ENCODE assay signal across 8 mouse cellular contexts in genomic region chr12:85475232-85475919, GRCm38 (mm10). TPM values are rescaled to one million over a fixed set of nuclear protein-coding genes. Genes with fewer than 3 reads are reported as not detected.
A peak's percentile ranks its signal among the peaks of the same experiment; 100 is the strongest.
DNase-seq lines count a peak whose midpoint lies in the region; ATAC-seq and TF ChIP-seq lines count a peak whose summit lies in the region.

No protein-coding gene starts in this region.

- no peak overlapping the region; the same call in 1 of the 2 replicates for H3K9ac ChIP-seq in forebrain, embryonic 15.5 days (replicated peaks)
- H3K9ac ChIP-seq in liver, postnatal 0 days (replicated peaks): peak overlapping the region; percentile 75

- peaks cover 8% of the 10 kb centered on the region; the same call in 1 of the 2 replicates for H3K36me3 ChIP-seq in heart, embryonic 10.5 days
- H3K36me3 ChIP-seq in forebrain, embryonic 15.5 days: no peaks in the 10 kb centered on the region
- no peaks in the 10 kb centered on the region; the same call in 1 of the 2 replicates for H3K36me3 ChIP-seq in liver, postnatal 0 days (replicated peaks; ENCODE audit: insufficient read depth, low read length)

- ATAC-seq in forebrain, embryonic 15.5 days (replicated peaks): no peak
- no peak for ATAC-seq in liver, postnatal 0 days

- H3K4me1 ChIP-seq in heart, embryonic 10.5 days: peaks cover 71% of the 10 kb centered on the region
- peaks cover 42% of the 10 kb centered on the region for H3K4me1 ChIP-seq in forebrain, embryonic 15.5 days
- H3K4me1 ChIP-seq in liver, postnatal 0 days (ENCODE audit: insufficient read depth): peaks cover 28% of the 10 kb centered on the region

- H3K9me3 ChIP-seq in heart, embryonic 10.5 days: no peaks in the 10 kb centered on the region
- no peaks in the 10 kb centered on the region for H3K9me3 ChIP-seq in forebrain, embryonic 15.5 days
- no peaks in the 10 kb centered on the region for H3K9me3 ChIP-seq in liver, postnatal 0 days (ENCODE audit: low read length)

- peak overlapping the region; percentile 100 for H3K4me2 ChIP-seq in forebrain, embryonic 15.5 days (replicated peaks)
- peak overlapping the region; percentile 98 for H3K4me2 ChIP-seq in liver, postnatal 0 days (ENCODE audit: low read depth, low read length)

- intact Hi-C loops in heart, postnatal 25 days (cut with DNase I): loop anchor here (5.0 kb wide), 1 partner anchor 103 kb away; the partner anchor contains the start of gene Tmed10

- TF ChIP-seq CTCF in liver, postnatal 0 days (IDR thresholded peaks at IDR 0.05; ENCODE audit: low read depth): no peak

- peaks cover 28% of the 10 kb centered on the region for H3K27me3 ChIP-seq in heart, embryonic 10.5 days (ENCODE audit: insufficient read depth, poor library complexity, severe bottlenecking)
- peaks cover 18% of the 10 kb centered on the region for H3K27me3 ChIP-seq in forebrain, embryonic 15.5 days
- peaks cover 44% of the 10 kb centered on the region for H3K27me3 ChIP-seq in liver, postnatal 0 days (ENCODE audit: insufficient read depth, low read length)

- DNase-seq in heart, embryonic 10.5 days (ENCODE audit: low spot score): no peak
- DNase-seq in heart, postnatal 25 days (ENCODE audit: low spot score): no peak
- peak; percentile 52 for DNase-seq in CD4-positive helper T cell, adult 2 months (ENCODE audit: low read depth, low spot score)
- DNase-seq in liver, postnatal 0 days: no peak
- no peak for DNase-seq in spleen, postnatal 10 days (ENCODE audit: low spot score in 2 of 2)
- no peak for DNase-seq in ovary, postnatal 10 days (ENCODE audit: low spot score)
- no peak for DNase-seq in thymus, postnatal 25 days

- WGBS in heart, embryonic 10.5 days: 17% methylated on average over 13 of the region's 16 CpGs
- WGBS in forebrain, embryonic 15.5 days: 7% methylated on average over 14 of the region's 16 CpGs
- 33% methylated on average over 14 of the region's 16 CpGs for WGBS in liver, postnatal 0 days (ENCODE audit: insufficient replicate concordance)

- H3K4me3 ChIP-seq in heart, embryonic 10.5 days: peak overlapping the region; percentile 80
- peak overlapping the region; percentile 59 for H3K4me3 ChIP-seq in forebrain, embryonic 15.5 days
- peak overlapping the region; percentile 71 for H3K4me3 ChIP-seq in liver, postnatal 0 days (ENCODE audit: low read depth, low read length)

- peak overlapping the region; percentile 96; the same call in 1 of the 2 replicates for H3K27ac ChIP-seq in heart, embryonic 10.5 days
- H3K27ac ChIP-seq in forebrain, embryonic 15.5 days (replicated peaks): no peak overlapping the region
- no peak overlapping the region for H3K27ac ChIP-seq in liver, postnatal 0 days (ENCODE audit: low read depth)

- TF ChIP-seq EP300 in liver, postnatal 0 days (IDR thresholded peaks at IDR 0.05; ENCODE audit: low read depth): no peak

RNA-seq across cellular contexts. Expression of gene Fos, which starts 1.7 kb away (rescaled TPM):
- polyA plus RNA-seq in heart, embryonic 10.5 days (2016; fragmentation: Nextera tagmentation; extraction: Ambion mirVana): 6.1 and 7.5 TPM in 2 replicates
- 1 to 10 TPM; 3.4 to 3.9 TPM for total RNA-seq in heart, postnatal 25 days (2021)
- polyA plus RNA-seq in forebrain, embryonic 15.5 days (2015; fragmentation: Nextera tagmentation; extraction: Ambion mirVana): 1.6 and 2.2 TPM in 2 replicates
- polyA plus RNA-seq in liver, postnatal 0 days (2015; fragmentation: Nextera tagmentation; extraction: Ambion mirVana): 1.3 and 1.6 TPM in 2 replicates
